Mouse (Mus musculus): ENCODE measurements at regions not wholly inside any gene's neighbourhood (a gene's known extent, or its start where the extent isn't known, plus 50 kb on each side); places are given as distances from the start of the nearest gene placed in this dataset.

- no peak for DNase-seq
Measured at GRCm38 (mm10) chr8:18536059-18536458, 442.0 kb downstream of the Defb40 start.

- no peak for DNase-seq
Measured at GRCm38 (mm10) chr8:18528120-18528519, 449.9 kb downstream of the Defb40 start.

- DNase-seq: no peak
Measured at GRCm38 (mm10) chr8:18512409-18512808, 465.6 kb downstream of the Defb40 start.

GRCm38 (mm10) chr8:18506158-18507022, 471.7 kb downstream of the Defb40 start:
- DNase-seq: no peak

GRCm38 (mm10) chr8:18490620-18491019, 487.4 kb downstream of the Defb40 start:
- DNase-seq: no peak

GRCm38 (mm10) chr8:18480081-18480480, 498.0 kb downstream of the Defb40 start:
- no peak for DNase-seq

GRCm38 (mm10) chr8:18478166-18478565, 499.9 kb downstream of the Defb40 start:
- no peak for DNase-seq

GRCm38 (mm10) chr8:18467511-18467910, 510.5 kb downstream of the Defb40 start:
- no peak for DNase-seq

GRCm38 (mm10) chr8:18460609-18461008, 517.4 kb downstream of the Defb40 start:
- DNase-seq: no peak

GRCm38 (mm10) chr8:18457470-18457869, 520.6 kb downstream of the Defb40 start:
- DNase-seq: no peak

- no peak for DNase-seq
Measured at GRCm38 (mm10) chr8:18449015-18449414, 529.0 kb downstream of the Defb40 start.

- DNase-seq: no peak
Measured at GRCm38 (mm10) chr8:18442212-18442611, 535.8 kb downstream of the Defb40 start.

- no peak for DNase-seq
Measured at GRCm38 (mm10) chr8:18422846-18423245, 555.2 kb downstream of the Defb40 start.

- no peak for DNase-seq
Measured at GRCm38 (mm10) chr8:18412470-18412869, 565.6 kb downstream of the Defb40 start.

GRCm38 (mm10) chr8:18406446-18406845, 571.6 kb downstream of the Defb40 start:
- DNase-seq: peak; percentile 4

- DNase-seq: peak; percentile 36
Measured at GRCm38 (mm10) chr8:18388353-18388752, 589.7 kb downstream of the Defb40 start.

GRCm38 (mm10) chr8:18381615-18382178, 596.4 kb downstream of the Defb40 start:
- DNase-seq: no peak

GRCm38 (mm10) chr8:18348716-18349115, 629.3 kb downstream of the Defb40 start:
- no peak for DNase-seq

- no peak for DNase-seq
Measured at GRCm38 (mm10) chr8:18346248-18346647, 631.8 kb downstream of the Defb40 start.

GRCm38 (mm10) chr8:18345322-18345721, 632.7 kb downstream of the Defb40 start:
- peak; percentile 32 for DNase-seq

GRCm38 (mm10) chr8:18344838-18345237, 633.2 kb downstream of the Defb40 start:
- DNase-seq: no peak

GRCm38 (mm10) chr8:18335576-18335975, 642.5 kb downstream of the Defb40 start:
- DNase-seq: no peak

- no peak for DNase-seq
Measured at GRCm38 (mm10) chr8:18328521-18328920, 649.5 kb downstream of the Defb40 start.

GRCm38 (mm10) chr8:18316488-18316887, 661.6 kb downstream of the Defb40 start:
- DNase-seq: no peak
